Mouse (Mus musculus): ENCODE measurements around the gene Slc6a3.

The Slc6a3 gene

GRCm38 (mm10) chr13:73577277-73577676 is 40.7 kb downstream of the Slc6a3 start:
- intact Hi-C loops (cut with DNase I): no loop called here

- intact Hi-C loops (cut with DNase I): no loop called here
Measured at GRCm38 (mm10) chr13:73591488-73591887, 54.9 kb downstream of the Slc6a3 start.

GRCm38 (mm10) chr13:73592546-73592945 is 56.0 kb downstream of the Slc6a3 start:
- intact Hi-C loops (cut with DNase I): no loop called here

GRCm38 (mm10) chr13:73596276-73596675 is 59.7 kb downstream of the Slc6a3 start:
- intact Hi-C loops (cut with DNase I): no loop called here

GRCm38 (mm10) chr13:73600217-73600616 is 63.7 kb downstream of the Slc6a3 start:
- intact Hi-C loops (cut with DNase I): loop anchor here (5.0 kb wide), 2 partner anchors 88 to 268 kb away; no protein-coding TSS in a partner anchor

GRCm38 (mm10) chr13:73603046-73603445 is 66.5 kb downstream of the Slc6a3 start:
- intact Hi-C loops (cut with DNase I): loop anchor here (5.0 kb wide), 2 partner anchors 91 to 271 kb away; no protein-coding TSS in a partner anchor

GRCm38 (mm10) chr13:73603522-73604155 is 67.1 kb downstream of the Slc6a3 start, which contains the start of gene Clptm1l:
Gene Clptm1l (plus strand): TSS chr13:73604006.
- intact Hi-C loops (cut with DNase I): loop anchor here (5.0 kb wide), 2 partner anchors 91 to 271 kb away; no protein-coding TSS in a partner anchor

GRCm38 (mm10) chr13:73604156-73604957 is 67.8 kb downstream of the Slc6a3 start:
- intact Hi-C loops (cut with DNase I): loop anchor here (5.0 kb wide), 2 partner anchors 92 to 272 kb away; no protein-coding TSS in a partner anchor

GRCm38 (mm10) chr13:73618406-73618805 is 81.9 kb downstream of the Slc6a3 start:
- intact Hi-C loops (cut with DNase I): loop anchor here (10.0 kb wide), 1 partner anchor 194 kb away; no protein-coding TSS in a partner anchor

- intact Hi-C loops (cut with DNase I): no loop called here
Measured at GRCm38 (mm10) chr13:73620637-73621036, 84.1 kb downstream of the Slc6a3 start.

- intact Hi-C loops (cut with DNase I): loop anchor here (5.0 kb wide), 1 partner anchor 114 kb away; no protein-coding TSS in a partner anchor
Measured at GRCm38 (mm10) chr13:73626410-73626744, 89.8 kb downstream of the Slc6a3 start.

- intact Hi-C loops (cut with DNase I): loop anchor here (5.0 kb wide), 1 partner anchor 115 kb away; no protein-coding TSS in a partner anchor
Measured at GRCm38 (mm10) chr13:73626745-73627549, 90.4 kb downstream of the Slc6a3 start, which contains the start of gene Tert. Gene Tert (plus strand): TSS chr13:73626911.

All from adrenal gland (tissue).